Mouse (Mus musculus) olfactory bulb, adult 2 months (tissue): ENCODE measurements around the gene Paqr8. TPM values are rescaled to one million over a fixed set of nuclear protein-coding genes. Genes with fewer than 3 reads are reported as not detected.
"Not testable (repeated sequence)": the region's sequence is repeated elsewhere in the genome, so short reads cannot be mapped to it uniquely, and the experiment has no call there.

Source experiments
- H3K27ac ChIP-seq: fragments of 200-500 bp; 2 replicates; pipeline ENCODE4 v1.5.1; 2012; ENCODE audit warnings: low read depth, low read length; ENCODE audit not compliant: insufficient read depth
- H3K4me1 ChIP-seq: fragments of 200-500 bp; 2 replicates; pipeline ENCODE4 v1.6.1; 2012; ENCODE audit warnings: low read length; ENCODE audit not compliant: control insufficient read depth, insufficient read depth
- H3K4me3 ChIP-seq: fragments of 200-500 bp; 2 replicates; pipeline ENCODE4 v1.5.1; 2012; ENCODE audit warnings: mild to moderate bottlenecking, low read depth, low read length, moderate library complexity; ENCODE audit not compliant: insufficient read depth
- CTCF ChIP-seq: fragments of 200-500 bp; IDR thresholded peaks from 2 replicates; pipeline ENCODE4 v1.5.1; 2012; ENCODE audit warnings: low read depth, mild to moderate bottlenecking, low read length, moderate library complexity; ENCODE audit not compliant: insufficient read depth
- POLR2A ChIP-seq: fragments of 200-500 bp; IDR thresholded peaks from 2 replicates; pipeline ENCODE4 v1.6.1; 2012; ENCODE audit warnings: mild to moderate bottlenecking, low read depth, low read length, moderate library complexity; ENCODE audit not compliant: insufficient read depth
- WGBS: fragments of 180-500 bp; shearing (Covaris S2); methylation state at CpG from one replicate; pipeline ENCODE4 v1.1.7; 2018; 5-methylcytosine and 5-hydroxymethylcytosine counted together
- polyA plus RNA-seq: library from polyadenylated mRNA; stranded (reverse); fragments of >200 nt; gene quantifications from 2 replicates; pipeline ENCODE4 v1.2.4, GENCODE M21; 2012; ENCODE audit warnings: low replicate concordance; ENCODE audit not compliant: missing spikeins, insufficient read depth, insufficient read length

Gene Paqr8
- polyA plus RNA-seq, 1 experiment = not detected

- H3K27ac ChIP-seq = no peak overlapping the region
- 85% methylated on average over 2 of the region's 2 CpGs for WGBS
- H3K4me1 ChIP-seq = peaks cover 9% of the 10 kb centered on the region; the same call in 1 of the 2 replicates
- no peak overlapping the region for H3K4me3 ChIP-seq
- no peak for TF ChIP-seq POLR2A
These were observed 29.3 kb downstream of the Paqr8 start for GRCm38 (mm10) chr1:20919728-20920127.

DNA sequence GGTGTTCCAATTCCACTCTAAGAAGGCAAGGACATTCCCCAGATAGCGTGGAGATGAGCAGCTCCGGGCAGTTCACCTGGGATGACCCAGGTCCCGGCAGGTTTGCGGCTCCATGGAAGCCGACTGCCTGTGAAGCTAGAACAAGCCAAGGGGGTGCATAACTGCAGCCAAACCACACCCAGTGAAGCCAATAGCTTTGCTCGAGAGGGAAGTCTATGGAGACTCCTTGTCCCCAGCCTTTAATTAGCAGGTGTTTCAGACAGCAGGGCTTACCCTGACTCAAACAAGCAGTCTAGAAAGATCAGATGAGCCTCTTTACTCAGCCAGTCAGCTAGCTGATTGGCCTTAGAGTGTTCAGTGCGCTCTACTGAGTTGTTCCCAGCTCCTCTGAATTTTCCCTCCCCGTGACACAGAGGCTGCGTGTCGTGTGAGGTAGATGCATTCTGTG, 30.7 kb downstream of the Paqr8 start:
- no peak overlapping the region for H3K4me3 ChIP-seq
- H3K4me1 ChIP-seq = peaks cover 4% of the 10 kb centered on the region; the same call in 1 of the 2 replicates
- TF ChIP-seq POLR2A (no peak), CTCF (no peak)
- 81% methylated on average over 10 of the region's 10 CpGs for WGBS
- H3K27ac ChIP-seq = no peak overlapping the region

GRCm38 (mm10) chr1:20922612-20923399, 32.4 kb downstream of the Paqr8 start:
- WGBS = 32% methylated on average over 11 of the region's 11 CpGs
- peaks cover 4% of the 10 kb centered on the region; the same call in 1 of the 2 replicates for H3K4me1 ChIP-seq
- TF ChIP-seq CTCF (no peak), POLR2A (no peak)
- H3K4me3 ChIP-seq = no peak overlapping the region
- no peak overlapping the region for H3K27ac ChIP-seq

- H3K4me1 ChIP-seq, H3K4me3 ChIP-seq, H3K27ac ChIP-seq: not testable (repeated sequence)
- WGBS = 81% methylated on average over 7 of the region's 7 CpGs
These were observed 34.9 kb downstream of the Paqr8 start for GRCm38 (mm10) chr1:20925324-20925723.

DNA sequence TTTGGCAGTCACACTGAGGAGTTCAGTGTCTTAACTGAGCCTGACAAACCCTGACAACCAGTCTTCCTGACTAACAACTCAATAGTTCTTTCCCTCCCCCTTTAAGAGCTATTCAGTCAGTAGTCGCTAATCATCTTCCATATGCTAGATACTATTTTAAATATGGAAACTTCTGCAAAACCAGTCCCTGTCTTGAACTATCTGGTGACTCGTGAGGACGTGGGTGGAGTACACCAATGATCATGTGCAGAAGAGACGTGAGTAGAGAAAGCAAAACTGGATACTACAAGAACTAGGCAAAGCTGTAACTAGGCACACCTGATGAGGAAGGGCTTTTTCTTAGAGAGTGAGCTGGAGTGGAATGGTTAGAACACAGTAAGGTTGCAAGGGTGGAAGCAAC, 35.5 kb downstream of the Paqr8 start:
- 77% methylated on average over 4 of the region's 4 CpGs for WGBS
- no peak overlapping the region for H3K27ac ChIP-seq
- H3K4me3 ChIP-seq = no peak overlapping the region
- peaks cover 4% of the 10 kb centered on the region; the same call in 1 of the 2 replicates for H3K4me1 ChIP-seq
- no peak for TF ChIP-seq POLR2A
- no peak for TF ChIP-seq CTCF

- WGBS = 86% methylated on average over 4 of the region's 4 CpGs
- TF ChIP-seq POLR2A (no peak), CTCF (no peak)
- H3K4me1 ChIP-seq = peaks cover 2% of the 10 kb centered on the region; the same call in 1 of the 2 replicates
These were observed 36.0 kb downstream of the Paqr8 start for GRCm38 (mm10) chr1:20926376-20926775.

GRCm38 (mm10) chr1:20928487-20928886, 38.1 kb downstream of the Paqr8 start:
- H3K27ac ChIP-seq = no peak overlapping the region
- WGBS = 83% methylated on average over 4 of the region's 4 CpGs
- no peak for TF ChIP-seq POLR2A
- no peak for TF ChIP-seq CTCF
- no peaks in the 10 kb centered on the region for H3K4me1 ChIP-seq
- H3K4me3 ChIP-seq = no peak overlapping the region

More at GRCm38 (mm10) chr1:20926376-20926775, 36.0 kb downstream of the Paqr8 start:
- no peak overlapping the region for H3K4me3 ChIP-seq
- H3K27ac ChIP-seq = no peak overlapping the region

- no peaks in the 10 kb centered on the region for H3K4me1 ChIP-seq
- 14% methylated on average over 7 of the region's 7 CpGs for WGBS
- H3K4me3 ChIP-seq = no peak overlapping the region
- TF ChIP-seq CTCF (peak; percentile 63), POLR2A (no peak)
- no peak overlapping the region for H3K27ac ChIP-seq
These were observed 43.1 kb downstream of the Paqr8 start for GRCm38 (mm10) chr1:20933457-20933856.

GRCm38 (mm10) chr1:20935106-20935505, 44.7 kb downstream of the Paqr8 start:
- TF ChIP-seq POLR2A = no peak
- no peak for TF ChIP-seq CTCF
- WGBS = 64% methylated on average over 22 of the region's 22 CpGs
- Histone ChIP-seq H3K4me1 (no peaks in the 10 kb centered on the region), H3K4me3 (no peak overlapping the region), H3K27ac (no peak overlapping the region)
